Mouse (Mus musculus) gastrocnemius, adult 2 months (tissue): ENCODE measurements at regions not wholly inside any gene's neighbourhood (a gene's known extent, or its start where the extent isn't known, plus 50 kb on each side); places are given as distances from the start of the nearest gene placed in this dataset.

Experiments
- DNase-seq: peaks from one replicate; pipeline ENCODE4 v3.0.0; 2022
- H3K27ac ChIP-seq: fragments of 200-600 bp; 2 replicates; pipeline ENCODE4 v1.8.1; 2022; ENCODE audit warnings: mild to moderate bottlenecking
- H3K4me3 ChIP-seq: fragments of 200-600 bp; 2 replicates; pipeline ENCODE4 v1.8.1; 2022; ENCODE audit warnings: mild to moderate bottlenecking, moderate library complexity
- CTCF ChIP-seq: fragments of 200-600 bp; IDR thresholded peaks from 2 replicates; pipeline ENCODE4 v1.8.1; 2022; ENCODE audit warnings: antibody characterized with exemption, mild to moderate bottlenecking, moderate library complexity
- intact Hi-C: fragments of 180-260 bp; cut with DNase I; formaldehyde crosslinking; loops from one replicate; pipeline ENCODE4 v1.15.1; 2025

DNA sequence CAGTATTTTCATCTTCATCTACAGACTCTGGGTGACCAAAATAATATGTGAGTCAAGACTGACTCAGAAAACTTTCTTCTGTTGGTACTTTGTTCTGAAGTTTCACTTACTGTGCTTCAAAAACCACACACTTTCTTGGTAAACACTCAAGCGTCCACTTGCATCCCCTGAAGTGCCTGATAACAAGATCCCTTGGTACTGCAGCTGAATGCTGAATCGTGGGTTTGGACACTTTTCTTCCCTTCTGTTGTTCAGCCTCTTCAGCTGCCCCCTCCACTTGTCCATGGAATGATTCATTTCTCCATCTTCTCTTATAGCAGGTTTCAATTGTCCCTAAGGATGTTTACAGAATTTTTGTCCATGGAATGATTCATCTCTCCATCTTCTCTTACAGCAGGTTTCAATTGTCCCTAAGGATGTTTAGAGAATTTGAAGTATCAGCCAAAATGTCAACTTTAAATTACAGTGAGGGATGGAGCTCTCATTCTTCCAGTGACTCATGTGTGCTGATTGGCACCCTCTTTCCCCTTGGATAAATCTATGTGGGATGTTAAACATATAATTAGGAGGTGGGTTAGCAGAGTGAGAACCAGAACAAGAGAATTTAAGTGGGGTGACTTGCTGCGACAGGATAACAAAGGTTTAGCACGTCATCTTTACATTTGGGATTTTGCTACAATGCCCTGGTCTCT lies 57.7 kb upstream of the Pdk4 start:
- Histone ChIP-seq H3K27ac (no peak overlapping the region), H3K4me3 (no peak overlapping the region)
- no peak for DNase-seq
- intact Hi-C loops, result no loop called here
- TF ChIP-seq CTCF, result no peak

DNA sequence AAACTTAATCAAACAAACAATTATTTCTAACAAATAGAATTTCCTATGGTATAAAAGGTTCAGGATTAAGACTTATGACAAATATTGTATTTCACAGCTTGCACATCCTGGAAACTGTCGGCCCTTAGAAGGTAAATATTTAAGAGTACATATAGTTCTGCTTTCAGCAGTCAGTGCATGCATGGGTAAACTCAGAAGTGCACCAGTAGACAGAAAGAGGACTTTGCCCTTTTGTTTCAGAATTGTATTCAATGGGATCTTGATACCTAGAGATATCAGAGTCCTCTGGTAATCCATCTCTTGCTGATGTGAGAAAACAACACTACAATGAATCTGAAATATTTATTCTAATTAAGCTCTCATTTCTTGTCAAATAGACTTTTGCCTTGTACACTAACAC lies 54.0 kb upstream of the Pdk4 start:
- no peak for DNase-seq
- Histone ChIP-seq H3K27ac (no peak overlapping the region), H3K4me3 (no peak overlapping the region)
- intact Hi-C loops, result no loop called here
- no peak for TF ChIP-seq CTCF
